Mouse (Mus musculus): ENCODE results near the gene Wnt10a. TPM values are rescaled to one million over a fixed set of nuclear protein-coding genes. Genes with fewer than 3 reads are reported as not detected.

The Wnt10a gene
- total RNA-seq, 1 experiment from 2014 or later, result not detected

DNA sequence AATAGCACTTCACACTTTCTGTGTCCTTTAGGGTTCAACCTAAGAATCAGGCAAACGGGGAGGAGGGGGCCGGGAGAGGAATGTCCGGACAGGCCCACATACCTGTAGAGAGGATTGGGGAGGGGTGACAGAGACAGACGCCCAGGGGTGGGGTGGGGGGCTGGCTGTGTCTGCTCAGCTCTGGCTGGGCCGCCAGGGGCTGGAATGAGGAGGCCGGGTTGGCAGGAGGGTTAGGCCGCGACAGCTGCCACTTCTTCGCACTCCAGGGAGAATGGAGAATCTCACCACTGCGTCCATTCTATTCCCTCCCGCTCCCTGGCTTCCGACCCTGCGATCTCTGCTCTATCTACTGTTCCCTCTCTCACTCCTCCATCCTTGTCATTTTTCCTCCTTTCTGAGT is 7.8 kb upstream of the Wnt10a start:
- ATAC-seq (replicated peaks; ENCODE audit: low read depth, poor library complexity, severe bottlenecking), result no peak

DNA sequence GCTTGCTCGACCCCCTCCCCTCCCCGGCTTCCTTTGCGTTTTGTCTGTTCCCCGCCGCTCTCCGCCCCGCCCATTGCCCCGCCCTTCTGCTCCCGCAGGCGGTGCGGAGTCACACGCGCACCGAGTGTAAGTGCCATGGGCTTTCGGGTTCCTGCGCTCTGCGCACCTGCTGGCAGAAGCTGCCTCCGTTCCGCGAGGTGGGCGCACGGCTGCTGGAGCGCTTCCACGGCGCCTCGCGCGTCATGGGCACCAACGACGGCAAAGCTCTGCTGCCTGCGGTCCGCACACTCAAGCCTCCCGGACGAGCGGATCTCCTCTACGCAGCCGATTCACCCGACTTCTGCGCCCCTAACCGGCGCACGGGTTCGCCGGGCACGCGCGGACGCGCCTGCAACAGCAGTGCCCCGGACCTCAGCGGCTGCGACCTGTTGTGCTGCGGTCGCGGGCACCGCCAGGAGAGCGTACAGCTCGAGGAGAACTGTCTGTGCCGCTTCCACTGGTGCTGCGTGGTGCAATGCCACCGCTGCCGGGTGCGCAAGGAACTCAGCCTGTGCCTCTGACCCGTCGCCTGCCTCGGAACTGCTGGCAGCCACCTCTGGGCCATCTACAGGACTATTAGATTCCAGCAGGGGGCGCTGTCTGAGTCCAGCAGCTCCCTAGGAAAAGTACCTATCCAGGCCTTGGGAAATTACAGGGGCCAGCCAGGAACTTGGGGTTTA is 7.1 kb upstream of the Wnt10a start:
- ATAC-seq (replicated peaks; ENCODE audit: low read depth, poor library complexity, severe bottlenecking), result peak; percentile 24

DNA sequence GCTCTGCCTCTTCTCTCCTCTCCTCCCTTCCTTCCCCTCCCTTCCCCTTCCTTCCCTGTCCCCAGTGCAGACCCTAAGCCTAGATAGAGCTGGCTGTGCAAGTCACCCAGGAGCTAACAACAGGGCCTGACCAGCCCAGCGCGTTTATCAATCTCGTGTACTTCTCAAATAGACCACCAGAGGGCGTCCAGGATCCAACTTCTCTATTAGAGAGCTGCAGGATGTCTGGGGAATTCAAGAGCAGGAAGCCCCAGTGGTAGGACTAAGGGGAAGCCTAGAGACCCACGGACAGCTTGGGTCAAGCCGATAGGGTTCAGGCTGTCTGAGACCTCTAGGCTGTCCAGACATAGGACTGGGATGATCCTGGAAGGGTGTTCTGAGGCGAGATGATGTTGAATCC is 3.5 kb upstream of the Wnt10a start:
- peak; percentile 78 for ATAC-seq (replicated peaks; ENCODE audit: low read depth, poor library complexity, severe bottlenecking)

DNA sequence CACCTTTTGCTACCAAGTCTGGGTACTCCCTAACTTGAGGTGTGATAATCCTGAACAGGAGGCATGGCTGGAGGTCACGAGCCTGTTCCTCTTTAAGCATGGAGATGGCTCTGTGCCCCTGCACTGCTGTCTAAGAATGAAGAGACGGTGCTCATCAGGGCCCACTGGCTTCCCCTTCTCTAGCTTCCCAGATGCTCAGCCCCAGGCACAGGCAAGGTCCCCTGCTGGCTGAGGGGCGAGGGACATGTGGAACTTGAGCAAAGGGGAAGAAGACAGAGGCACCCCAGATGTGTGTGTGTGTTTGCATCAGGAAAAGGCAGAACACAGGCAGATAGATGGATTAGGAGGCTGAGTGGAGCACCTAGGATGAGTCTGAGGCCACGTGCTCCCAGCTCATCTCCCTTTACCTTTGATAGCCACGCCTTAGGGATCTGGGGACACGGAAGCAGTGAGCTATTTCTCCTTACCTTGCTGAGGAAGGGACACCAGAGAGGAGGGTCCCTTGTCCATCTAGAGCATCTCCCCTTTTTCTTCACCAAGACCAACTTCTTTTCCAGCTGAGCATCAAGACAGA is 2.6 kb upstream of the Wnt10a start:
- peak; percentile 53 for ATAC-seq (replicated peaks; ENCODE audit: low read depth, poor library complexity, severe bottlenecking)

DNA sequence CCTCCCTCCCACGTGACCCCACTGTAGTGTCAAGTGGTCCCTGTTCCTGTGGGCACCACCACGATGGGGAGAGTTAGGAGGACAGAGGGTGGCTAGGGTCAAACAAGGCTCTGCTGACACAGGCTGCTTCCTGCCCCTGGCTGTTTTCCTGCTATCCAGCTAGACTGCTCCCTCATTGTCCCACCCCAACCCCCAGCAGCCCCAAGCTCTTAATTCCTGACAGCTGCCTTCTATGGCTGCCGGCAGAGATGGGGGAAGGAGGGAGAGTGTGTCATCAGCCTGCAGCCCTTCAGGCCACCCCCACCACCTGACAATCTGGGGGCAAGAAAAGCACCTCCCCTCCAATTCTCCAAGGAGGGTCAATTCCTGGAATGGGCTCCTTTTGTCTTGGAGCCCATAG is 1.2 kb upstream of the Wnt10a start:
- no peak for ATAC-seq (replicated peaks; ENCODE audit: low read depth, poor library complexity, severe bottlenecking)

DNA sequence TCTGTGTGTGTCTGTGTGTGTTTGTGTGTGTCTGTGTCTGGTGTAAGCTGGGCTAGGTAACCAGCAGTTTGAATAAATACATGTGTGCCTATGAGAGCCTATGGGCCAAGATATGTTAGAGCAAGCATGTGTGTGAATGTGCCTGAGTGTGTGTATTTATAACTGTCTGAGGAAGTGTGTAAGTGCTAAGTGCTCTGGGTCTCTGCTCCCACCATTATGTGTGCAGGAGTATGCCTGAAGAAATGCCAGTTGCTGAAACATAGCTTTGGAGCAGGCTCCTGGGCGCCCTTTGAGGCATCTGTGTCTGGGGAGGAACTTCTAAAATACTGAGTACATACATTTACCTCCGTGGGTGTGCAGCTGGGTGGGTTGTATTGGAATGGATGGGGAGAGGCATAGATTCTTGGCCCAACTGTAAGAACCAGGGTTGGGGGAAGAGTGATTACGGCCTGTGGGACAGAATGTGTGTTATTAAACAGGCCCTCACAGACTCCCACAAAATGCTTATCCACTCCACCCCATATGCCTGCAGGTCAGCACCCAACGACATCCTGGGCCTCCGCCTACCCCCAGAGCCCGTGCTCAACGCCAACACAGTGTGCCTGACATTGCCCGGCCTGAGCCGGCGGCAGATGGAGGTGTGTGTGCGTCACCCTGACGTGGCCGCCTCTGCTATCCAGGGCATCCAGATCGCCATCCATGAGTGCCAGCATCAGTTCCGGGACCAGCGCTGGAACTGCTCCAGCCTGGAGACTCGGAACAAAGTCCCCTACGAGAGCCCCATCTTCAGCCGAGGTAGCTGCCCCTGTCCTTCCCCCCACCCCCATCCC is 1.7 kb downstream of the Wnt10a start:
- no peak for ATAC-seq (replicated peaks; ENCODE audit: low read depth, poor library complexity, severe bottlenecking)

DNA sequence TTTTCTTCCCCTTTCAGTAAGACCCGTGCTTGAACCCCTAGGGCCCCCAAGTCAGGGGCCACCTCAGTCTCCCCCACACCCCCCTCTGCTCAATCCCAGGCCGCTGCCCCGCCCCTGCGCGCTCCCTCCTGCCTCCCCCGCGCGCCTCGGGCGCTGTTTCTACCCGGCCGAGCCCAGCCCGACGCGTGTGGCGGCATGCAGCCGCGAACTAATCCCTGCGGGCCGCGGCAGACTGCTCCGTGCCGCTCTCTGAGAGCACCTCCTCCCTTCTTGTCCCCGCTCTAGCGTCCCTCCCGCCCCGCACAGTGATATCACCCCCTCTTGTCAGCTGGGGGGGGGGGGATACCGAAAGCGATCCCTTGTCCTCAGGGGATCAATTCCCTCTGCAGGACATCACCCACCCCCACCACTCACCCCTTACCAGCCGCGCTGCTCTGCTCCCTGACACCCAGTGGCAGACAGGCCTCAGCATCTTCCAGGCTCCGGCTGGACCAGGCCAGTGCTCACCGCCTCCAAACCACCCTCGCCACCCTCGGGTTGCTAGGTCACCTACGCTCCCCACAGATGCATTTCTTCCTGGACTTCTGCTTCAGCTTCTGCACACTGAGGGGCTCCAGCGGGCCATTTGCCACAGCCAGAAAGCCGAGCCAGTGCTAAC is 3.3 kb downstream of the Wnt10a start:
- ATAC-seq (replicated peaks; ENCODE audit: low read depth, poor library complexity, severe bottlenecking), result peak; percentile 46

DNA sequence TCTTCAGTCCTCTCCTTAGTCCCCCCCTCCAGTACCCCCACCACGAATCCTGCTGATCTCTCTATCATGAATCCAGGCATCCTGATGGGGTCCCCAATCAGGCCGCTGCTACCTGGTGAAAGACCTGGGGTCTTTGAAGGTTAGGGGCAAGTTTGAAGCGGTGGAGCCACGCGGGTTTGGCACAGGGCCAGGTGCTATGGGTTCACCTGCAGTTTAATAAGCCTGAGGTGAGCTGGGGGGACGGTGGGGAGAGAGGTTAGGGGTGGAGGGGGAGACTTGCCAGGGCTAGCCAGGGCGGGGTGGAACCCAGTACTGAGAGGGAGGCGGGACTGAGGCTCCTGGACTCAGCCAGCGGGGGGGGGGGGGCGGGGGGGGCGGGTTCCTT is 3.8 kb downstream of the Wnt10a start:
- ATAC-seq (replicated peaks; ENCODE audit: low read depth, poor library complexity, severe bottlenecking), result no peak

DNA sequence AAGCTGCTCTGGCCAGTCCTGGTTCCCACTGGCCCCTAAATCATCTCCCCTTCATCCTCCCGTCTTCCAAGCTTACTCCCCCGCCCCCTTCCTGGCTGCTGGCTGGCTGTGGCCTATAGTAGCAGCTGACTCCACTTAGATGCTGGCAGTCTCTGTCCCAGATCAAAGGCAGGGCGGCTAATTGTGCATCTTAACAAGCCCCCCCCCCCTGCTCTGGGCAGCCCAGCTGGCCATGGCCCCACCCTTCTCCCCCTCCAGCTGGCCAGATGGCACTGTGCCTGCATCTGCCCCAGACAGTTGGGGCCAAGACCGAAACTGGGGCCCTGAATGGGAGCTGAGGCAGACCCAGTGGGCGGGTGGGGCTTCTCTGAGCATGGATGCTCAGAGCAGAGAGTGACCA is 6.1 kb downstream of the Wnt10a start:
- no peak for ATAC-seq (replicated peaks; ENCODE audit: low read depth, poor library complexity, severe bottlenecking)

DNA sequence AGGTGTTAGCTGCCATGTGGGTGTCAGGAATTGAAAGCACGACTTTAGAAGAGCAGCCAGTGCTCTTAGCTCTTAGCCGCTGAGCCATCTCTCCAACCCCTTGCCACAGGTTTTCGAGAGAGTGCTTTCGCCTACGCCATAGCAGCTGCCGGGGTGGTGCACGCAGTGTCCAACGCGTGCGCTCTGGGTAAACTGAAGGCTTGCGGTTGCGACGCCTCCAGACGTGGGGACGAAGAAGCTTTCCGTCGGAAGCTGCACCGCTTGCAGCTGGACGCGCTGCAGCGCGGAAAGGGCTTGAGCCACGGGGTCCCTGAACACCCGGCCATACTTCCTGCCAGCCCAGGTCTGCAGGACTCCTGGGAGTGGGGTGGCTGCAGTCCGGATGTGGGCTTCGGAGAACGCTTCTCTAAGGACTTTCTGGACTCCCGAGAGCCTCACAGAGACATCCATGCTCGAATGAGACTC is 9.1 kb downstream of the Wnt10a start:
- peak; percentile 72 for ATAC-seq (replicated peaks; ENCODE audit: low read depth, poor library complexity, severe bottlenecking)

DNA sequence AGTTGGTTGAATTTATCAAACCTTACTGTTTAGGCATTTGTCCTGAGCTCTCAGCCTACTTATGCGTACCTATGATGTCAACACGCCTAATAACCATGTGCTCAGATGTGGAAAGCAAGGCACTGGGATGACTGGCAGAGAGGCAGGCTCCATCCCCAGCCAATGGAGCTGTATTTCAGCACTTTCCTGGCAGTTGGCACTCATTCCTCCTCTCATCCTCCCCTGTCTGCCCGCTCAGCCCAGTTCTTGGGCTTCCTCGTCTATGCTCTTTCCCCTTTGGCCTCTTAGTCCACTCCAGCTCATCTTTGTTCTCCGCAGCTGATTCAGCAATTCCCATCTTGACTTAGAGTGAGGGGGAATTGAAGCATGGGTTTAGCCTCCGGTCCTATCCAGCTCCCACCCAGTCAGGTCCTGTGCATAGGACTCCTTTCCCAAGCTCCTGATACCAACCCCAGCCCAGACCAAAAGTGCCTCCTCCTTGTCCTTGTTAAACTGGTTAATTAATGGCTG is 10.4 kb downstream of the Wnt10a start:
- no peak for ATAC-seq (replicated peaks; ENCODE audit: low read depth, poor library complexity, severe bottlenecking)

DNA sequence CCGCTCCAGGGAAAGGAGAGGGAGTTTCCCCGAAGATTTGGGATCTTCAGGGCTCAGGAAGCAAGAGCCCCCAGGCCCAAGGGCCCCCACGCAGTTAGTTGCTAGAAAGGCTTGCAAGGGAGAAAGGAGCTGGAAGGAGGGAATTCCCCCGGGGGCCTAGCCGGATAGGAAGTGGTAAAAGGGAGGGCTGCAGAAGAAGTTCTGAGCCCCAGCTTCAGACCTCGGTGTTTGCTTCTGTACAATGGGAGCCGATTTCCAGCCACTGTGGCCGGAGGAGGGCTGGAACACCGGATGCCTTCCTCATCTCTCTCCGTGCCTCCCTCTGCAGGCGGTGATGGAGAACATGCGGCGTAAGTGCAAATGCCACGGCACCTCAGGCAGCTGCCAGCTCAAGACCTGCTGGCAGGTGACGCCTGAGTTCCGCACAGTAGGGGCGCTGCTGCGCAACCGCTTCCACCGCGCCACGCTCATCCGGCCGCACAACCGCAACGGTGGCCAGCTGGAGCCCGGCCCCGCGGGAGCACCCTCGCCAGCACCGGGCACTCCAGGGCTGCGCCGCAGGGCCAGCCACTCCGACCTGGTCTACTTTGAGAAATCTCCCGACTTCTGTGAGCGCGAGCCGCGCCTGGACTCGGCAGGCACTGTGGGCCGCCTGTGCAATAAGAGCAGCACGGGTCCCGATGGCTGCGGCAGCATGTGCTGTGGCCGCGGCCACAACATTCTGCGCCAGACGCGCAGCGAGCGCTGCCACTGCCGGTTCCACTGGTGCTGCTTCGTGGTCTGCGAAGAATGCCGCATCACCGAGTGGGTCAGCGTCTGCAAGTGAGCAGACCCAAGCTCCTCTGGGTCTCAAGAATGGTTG is 11.7 kb downstream of the Wnt10a start:
- peak; percentile 33; the same call in 1 of the 2 replicates for ATAC-seq (replicated peaks; ENCODE audit: low read depth, poor library complexity, severe bottlenecking)

DNA sequence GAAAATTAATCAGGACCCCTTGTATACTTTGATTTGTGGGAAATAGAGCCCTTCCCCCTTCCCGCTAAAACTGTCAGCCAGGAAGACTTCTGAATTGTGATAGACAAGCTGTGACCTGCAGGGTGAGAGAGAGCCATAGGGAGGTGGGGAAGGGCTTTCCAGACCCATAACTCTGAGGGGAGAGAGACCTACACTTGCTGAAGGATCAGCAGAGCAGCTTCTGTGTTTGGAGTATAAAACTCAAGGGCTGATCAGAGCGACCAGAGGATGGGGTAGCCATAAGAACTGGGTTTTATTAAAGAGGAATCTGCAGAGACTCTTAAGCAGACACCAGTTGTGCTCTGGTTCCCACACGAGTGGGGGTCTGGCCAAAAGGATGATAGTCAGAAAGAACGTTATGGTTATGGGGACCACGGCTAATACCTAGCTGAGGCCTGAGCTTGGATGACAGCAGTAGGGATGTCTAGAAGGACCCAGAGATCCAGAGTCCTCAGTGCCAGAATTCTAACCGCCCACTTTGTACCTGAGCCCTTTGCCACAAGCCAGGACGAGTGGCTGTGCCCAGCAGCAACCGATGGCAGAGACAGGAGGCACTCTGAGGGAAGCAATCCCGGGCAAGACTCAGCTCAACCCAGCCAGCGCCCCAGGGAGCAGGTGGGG is 13.0 kb downstream of the Wnt10a start:
- ATAC-seq (replicated peaks; ENCODE audit: low read depth, poor library complexity, severe bottlenecking), result no peak

DNA sequence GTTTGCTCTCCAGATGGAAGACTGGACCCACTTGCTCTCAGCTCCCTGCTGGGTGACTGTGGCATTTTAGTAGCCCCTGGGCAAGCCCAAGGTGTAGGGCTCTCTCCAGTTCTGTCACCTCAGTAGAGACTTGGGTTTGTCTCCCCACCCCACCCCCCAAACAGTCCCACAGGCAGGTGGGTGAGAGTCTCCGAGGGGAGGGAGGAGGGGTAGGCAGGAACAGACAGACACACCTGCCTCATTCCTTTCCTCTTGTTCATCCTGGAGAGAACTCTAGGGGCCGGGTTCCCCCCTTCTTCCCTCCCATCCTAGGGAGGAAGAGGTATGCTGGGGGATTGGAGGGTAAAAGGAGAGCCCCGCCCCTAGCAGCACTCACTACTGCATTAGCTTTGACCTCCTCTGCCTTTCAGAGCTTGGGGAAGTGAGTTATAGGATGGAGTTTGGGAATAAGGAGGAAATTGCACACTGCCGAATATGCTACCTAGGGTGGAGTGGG is 14.1 kb downstream of the Wnt10a start:
- ATAC-seq (replicated peaks; ENCODE audit: low read depth, poor library complexity, severe bottlenecking), result no peak

DNA sequence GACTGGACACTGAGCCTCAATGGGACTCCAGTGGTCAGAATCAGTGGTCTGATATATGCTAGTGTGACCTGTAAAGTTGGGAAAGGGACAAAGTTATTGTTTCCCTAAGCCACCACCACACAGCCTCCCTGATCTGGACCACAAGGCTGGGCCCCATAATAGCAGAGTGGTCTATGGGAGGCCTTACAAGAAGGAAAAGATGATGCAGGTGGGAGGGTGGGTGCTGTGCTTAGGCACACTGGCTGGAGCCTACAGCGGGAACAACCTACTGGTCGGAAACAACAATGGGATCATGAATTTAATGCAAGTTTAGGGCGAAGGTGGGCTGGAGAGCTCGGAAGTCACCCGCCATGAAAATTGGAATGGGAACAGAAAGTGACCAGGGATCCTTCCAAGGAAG is 14.5 kb downstream of the Wnt10a start:
- no peak for ATAC-seq (replicated peaks; ENCODE audit: low read depth, poor library complexity, severe bottlenecking)

DNA sequence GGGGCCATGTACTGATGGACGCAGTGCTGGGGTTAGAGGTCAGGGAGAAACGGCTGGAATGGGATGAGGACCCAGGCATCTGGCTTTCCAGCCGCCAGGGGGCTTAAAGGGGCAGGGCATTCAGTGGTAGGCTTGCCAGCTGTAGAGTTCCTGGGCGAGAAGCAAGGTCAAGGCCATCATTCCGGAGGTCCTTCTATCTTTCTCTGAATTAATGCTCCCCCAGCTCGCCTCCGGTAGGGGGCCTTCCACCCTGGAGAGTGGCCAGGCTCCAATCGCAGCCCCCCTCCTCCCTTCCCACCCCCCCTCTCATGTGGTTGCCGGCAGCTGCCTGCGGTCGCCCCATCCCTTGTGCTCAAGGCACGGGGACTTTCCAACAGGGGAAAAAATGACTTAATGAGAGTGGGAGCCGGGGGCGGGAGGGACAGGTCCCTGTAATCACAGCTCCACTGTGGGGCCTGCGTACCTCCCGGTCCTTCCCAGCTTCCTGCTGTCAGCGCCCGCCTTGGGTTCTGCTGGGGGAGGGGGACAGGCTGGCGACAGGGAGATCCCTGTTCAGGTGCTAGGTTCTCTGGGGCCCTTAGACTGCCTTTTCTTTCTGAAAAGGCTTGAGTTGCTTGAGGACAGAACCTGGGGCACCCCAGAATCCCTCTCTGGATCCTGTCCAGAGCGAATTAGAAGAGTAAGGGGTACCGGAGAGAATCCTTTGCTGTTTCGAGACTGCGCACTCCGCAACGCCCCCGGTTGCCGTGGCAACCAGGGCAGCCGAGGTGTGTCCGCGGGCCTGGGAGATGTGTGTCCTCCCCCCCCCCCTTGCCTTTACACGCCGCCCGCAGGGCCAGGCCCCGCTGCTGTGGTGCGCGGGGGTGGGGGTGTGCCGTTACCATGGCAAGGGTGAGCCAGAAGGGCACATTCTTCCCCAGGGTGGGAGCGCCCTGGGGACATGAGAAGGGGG is 15.3 kb downstream of the Wnt10a start:
- peak; percentile 50 for ATAC-seq (replicated peaks; ENCODE audit: low read depth, poor library complexity, severe bottlenecking)

DNA sequence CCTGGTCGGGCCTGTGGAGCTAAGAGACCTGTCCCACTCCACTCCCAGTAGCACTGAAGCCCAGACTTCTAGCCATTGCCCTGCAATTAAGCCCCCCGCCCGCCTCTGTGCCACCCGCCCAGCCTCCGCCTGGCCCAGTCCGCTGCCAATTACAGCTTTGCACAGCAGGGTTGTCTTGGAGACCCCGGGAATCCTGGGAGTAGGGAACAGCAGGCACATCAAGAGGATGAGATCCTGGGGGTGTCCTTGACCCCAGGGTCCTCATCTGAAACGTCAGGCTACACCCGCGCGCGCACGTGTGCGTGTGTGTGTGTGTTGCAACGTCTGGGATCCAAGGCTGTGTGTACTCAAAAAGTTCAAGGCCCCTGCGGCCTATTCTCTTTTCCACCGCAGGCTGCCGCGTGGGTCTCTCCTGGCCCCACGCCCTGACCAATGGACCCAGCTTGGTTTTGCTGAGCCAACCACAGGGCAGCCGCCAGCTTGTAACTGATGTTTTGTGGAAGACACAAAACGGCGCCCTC is 16.3 kb downstream of the Wnt10a start:
- no peak for ATAC-seq (replicated peaks; ENCODE audit: low read depth, poor library complexity, severe bottlenecking)
